Mouse (Mus musculus) intestine, postnatal 0 days (tissue): ENCODE measurements around the gene Smndc1. TPM values are rescaled to one million over a fixed set of nuclear protein-coding genes. Genes with fewer than 3 reads are reported as not detected.

Source experiments
- ATAC-seq: fragments of 200-750 bp; cut with Nextera tagmentation; 2 replicates; pipeline ENCODE4 v1.8.0; 2017; ENCODE audit warnings: mild to moderate bottlenecking, moderate TSS enrichment, moderate library complexity
- H3K27ac ChIP-seq: fragments of 300-500 bp; sonication (generic); 2 replicates; pipeline ENCODE4 v1.5.1; 2014; ENCODE audit warnings: mild to moderate bottlenecking, low read depth, low read length, moderate library complexity
- H3K27me3 ChIP-seq: fragments of 300-500 bp; sonication (generic); replicated peaks from 2 replicates; pipeline ENCODE4 v1.6.1; 2014; ENCODE audit warnings: low read length, mixed read lengths; ENCODE audit not compliant: control insufficient read depth, insufficient read depth
- H3K36me3 ChIP-seq: fragments of 300-500 bp; sonication (generic); 2 replicates; pipeline ENCODE4 v1.6.1; 2014; ENCODE audit warnings: mild to moderate bottlenecking, moderate library complexity; ENCODE audit not compliant: control insufficient read depth, insufficient read depth
- H3K4me1 ChIP-seq: fragments of 300-500 bp; sonication (generic); replicated peaks from 2 replicates; pipeline ENCODE4 v1.6.1; 2014; ENCODE audit warnings: antibody characterized with exemption, low read length, mixed read lengths; ENCODE audit not compliant: control insufficient read depth, insufficient read depth
- H3K4me2 ChIP-seq: fragments of 300-500 bp; sonication (generic); replicated peaks from 2 replicates; pipeline ENCODE4 v1.6.1; 2014; ENCODE audit warnings: low read depth, mild to moderate bottlenecking, moderate library complexity
- H3K4me3 ChIP-seq: fragments of 300-500 bp; sonication (generic); 2 replicates; pipeline ENCODE4 v1.5.1; 2014; ENCODE audit warnings: low read depth, low read length
- H3K9ac ChIP-seq: fragments of 300-500 bp; sonication (generic); 2 replicates; pipeline ENCODE4 v1.6.1; 2014; ENCODE audit warnings: mild to moderate bottlenecking, low read depth, low read length
- H3K9me3 ChIP-seq: fragments of 300-500 bp; sonication (generic); 2 replicates; pipeline ENCODE4 v1.6.1; 2016; ENCODE audit warnings: mixed run types; ENCODE audit not compliant: control insufficient read depth
- CTCF ChIP-seq: sonication (generic); IDR thresholded peaks from 2 replicates; pipeline ENCODE4 v1.5.1; 2016; ENCODE audit warnings: low read depth, mild to moderate bottlenecking, control low read depth, antibody characterized with exemption, moderate library complexity
- WGBS: fragments of 180-500 bp; shearing (Covaris S2); extraction: QIAGEN DNeasy Blood & Tissue Kit; methylation state at CpG from one replicate; pipeline ENCODE4 v1.1.7; 2014; 5-methylcytosine and 5-hydroxymethylcytosine counted together
- polyA plus RNA-seq: library from polyadenylated mRNA; unstranded; fragments of >200 nt; fragmentation: Nextera tagmentation; extraction: Ambion mirVana; gene quantifications from 2 replicates; pipeline ENCODE4 v1.2.1, GENCODE M21; 2015

Gene Smndc1
- polyA plus RNA-seq, 1 experiment from 2014 or later: 36.3 TPM

DNA sequence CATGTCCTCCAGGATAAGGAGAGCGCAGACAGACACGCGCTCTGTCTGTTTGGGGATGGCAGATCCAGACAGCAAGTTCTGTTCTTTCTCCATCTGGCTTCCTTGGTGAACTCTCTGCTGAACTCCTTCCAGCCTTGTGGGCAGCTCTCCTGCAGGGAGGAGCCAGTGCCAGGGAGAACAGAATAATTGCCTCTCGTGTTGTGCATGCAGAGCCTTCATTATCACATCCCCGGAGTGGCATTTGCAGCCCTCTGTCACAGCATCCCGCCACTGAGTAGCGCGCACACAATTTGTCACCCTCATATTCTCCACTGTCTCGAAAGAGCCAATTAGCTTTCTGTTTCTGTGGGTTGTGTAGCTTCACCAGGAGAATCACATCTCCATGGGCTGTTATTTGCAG, 40.0 kb upstream of the Smndc1 start:
- H3K36me3 ChIP-seq: no peaks in the 10 kb centered on the region; the same call in 1 of the 2 replicates
- 0 out of 2 replicates have a peak, but pooled peaks cover 5% of the 10 kb centered on the region for H3K4me1 ChIP-seq
- no peak for TF ChIP-seq CTCF
- no peak for ATAC-seq
- no peaks in the 10 kb centered on the region for H3K27me3 ChIP-seq
- WGBS: 69% methylated on average over 9 of the region's 9 CpGs
- H3K4me3 ChIP-seq: no peak overlapping the region
- H3K9ac ChIP-seq: no peak overlapping the region
- no peaks in the 10 kb centered on the region for H3K9me3 ChIP-seq
- no peak overlapping the region for H3K27ac ChIP-seq
- H3K4me2 ChIP-seq: no peak overlapping the region

DNA sequence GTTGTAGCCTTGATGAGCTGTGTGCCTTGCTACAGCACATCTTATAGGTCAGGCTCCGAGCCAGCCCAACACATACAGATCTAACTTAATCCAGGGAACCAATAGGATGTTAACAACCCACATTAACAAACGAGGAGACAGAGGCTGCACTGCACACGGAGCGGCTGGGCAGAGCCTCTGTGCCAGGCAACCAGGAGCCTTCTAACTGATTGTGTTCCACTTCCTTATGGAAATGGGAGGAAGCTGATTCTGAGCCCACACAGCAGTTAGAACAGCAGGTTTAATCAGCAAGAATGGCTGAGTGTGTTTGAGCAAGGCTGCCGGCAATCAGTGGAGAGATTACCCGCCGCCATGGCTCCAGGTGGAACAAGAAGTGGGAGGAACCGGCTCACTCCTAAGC, 37.4 kb upstream of the Smndc1 start:
- no peaks in the 10 kb centered on the region for H3K9me3 ChIP-seq
- WGBS: 31% methylated on average over 8 of the region's 8 CpGs
- peak; percentile 23; the same call in 1 of the 2 replicates for ATAC-seq
- TF ChIP-seq CTCF: no peak
- no peak overlapping the region; the same call in 1 of the 2 replicates for H3K27ac ChIP-seq
- no peaks in the 10 kb centered on the region for H3K27me3 ChIP-seq
- H3K4me3 ChIP-seq: no peak overlapping the region
- 0 out of 2 replicates have a peak, but pooled peaks cover 5% of the 10 kb centered on the region for H3K4me1 ChIP-seq
- no peak overlapping the region; the same call in 1 of the 2 replicates for H3K4me2 ChIP-seq
- H3K36me3 ChIP-seq: no peaks in the 10 kb centered on the region
- no peak overlapping the region for H3K9ac ChIP-seq

DNA sequence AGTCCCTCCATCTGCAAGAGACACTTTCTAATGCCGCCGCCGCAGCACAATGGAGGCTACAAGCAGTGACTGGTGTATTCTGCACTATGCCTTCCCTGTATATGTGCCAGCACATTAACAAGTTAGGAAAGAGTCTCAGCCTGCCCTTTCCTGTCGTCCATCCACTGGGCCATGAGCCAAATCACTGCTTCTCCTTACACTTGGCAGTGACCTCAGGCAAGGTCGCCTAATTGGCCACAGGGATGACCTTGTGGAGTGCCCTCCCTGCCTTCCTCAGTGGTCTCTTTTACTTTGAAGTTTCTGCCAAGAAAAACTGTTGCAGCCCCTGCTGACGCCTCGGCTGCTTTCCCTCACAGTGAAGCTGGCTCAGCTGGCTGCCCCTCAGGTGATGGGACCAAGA, 37.0 kb upstream of the Smndc1 start:
- Histone ChIP-seq H3K9ac (no peak overlapping the region), H3K4me3 (no peak overlapping the region), H3K4me2 (no peak overlapping the region; the same call in 1 of the 2 replicates), H3K27me3 (no peaks in the 10 kb centered on the region), H3K27ac (no peak overlapping the region), H3K9me3 (no peaks in the 10 kb centered on the region), H3K36me3 (no peaks in the 10 kb centered on the region), H3K4me1 (peaks cover 5% of the 10 kb centered on the region; the same call in 1 of the 2 replicates)
- no peak for ATAC-seq
- no peak for TF ChIP-seq CTCF
- WGBS: 60% methylated on average over 7 of the region's 7 CpGs

DNA sequence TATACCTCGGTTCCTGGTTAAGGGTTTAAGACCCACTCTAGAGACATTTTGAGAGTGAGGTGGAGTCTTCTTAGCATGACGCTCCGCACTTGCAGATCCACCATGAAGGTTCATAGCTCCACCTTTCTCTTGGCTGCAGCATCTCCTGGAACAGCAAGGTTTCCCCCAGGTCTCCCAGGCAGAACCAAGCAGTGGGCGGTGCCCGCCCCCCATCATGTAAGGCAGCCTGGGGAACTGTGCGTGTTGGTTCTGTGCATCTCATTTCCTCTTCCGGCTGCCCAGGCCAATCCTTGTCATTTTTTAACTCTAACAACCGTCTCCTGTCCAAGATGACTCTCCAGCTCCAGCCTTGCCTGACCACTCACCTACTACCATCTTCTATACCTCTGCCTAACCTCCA, 35.4 kb upstream of the Smndc1 start:
- WGBS: 86% methylated on average over 8 of the region's 8 CpGs

DNA sequence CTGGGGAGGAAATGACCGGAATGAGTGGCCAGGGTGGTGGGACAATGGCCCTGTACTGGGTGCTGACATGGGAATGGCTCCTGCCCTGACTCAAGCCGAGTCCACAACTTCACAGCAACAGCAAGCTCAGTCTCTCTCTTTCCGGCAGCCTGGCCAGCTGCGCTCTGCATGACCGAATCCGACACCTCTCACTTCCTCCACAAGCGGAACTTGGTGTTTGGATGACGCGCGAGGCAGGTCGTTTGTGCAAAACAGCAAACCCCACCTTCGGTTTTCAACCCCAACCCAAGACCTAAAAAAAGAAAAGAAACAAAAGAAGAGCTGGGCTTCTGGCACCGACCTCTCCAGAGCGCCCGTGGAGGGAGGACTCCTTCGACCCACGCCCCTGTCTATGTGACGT, 34.3 kb upstream of the Smndc1 start:
- peak overlapping the region; percentile 17; the same call in 1 of the 2 replicates for H3K4me2 ChIP-seq
- TF ChIP-seq CTCF: no peak
- H3K9ac ChIP-seq: no peak overlapping the region; the same call in 1 of the 2 replicates
- no peak for ATAC-seq
- no peaks in the 10 kb centered on the region for H3K27me3 ChIP-seq
- H3K4me1 ChIP-seq: peaks cover 13% of the 10 kb centered on the region; the same call in 1 of the 2 replicates
- no peaks in the 10 kb centered on the region for H3K36me3 ChIP-seq
- H3K27ac ChIP-seq: no peak overlapping the region; the same call in 1 of the 2 replicates
- WGBS: 54% methylated on average over 18 of the region's 18 CpGs
- H3K4me3 ChIP-seq: no peak overlapping the region
- no peaks in the 10 kb centered on the region for H3K9me3 ChIP-seq

More for the DNA sequence above, 35.4 kb upstream of the Smndc1 start:
- no peak overlapping the region for H3K4me3 ChIP-seq
- peaks cover 11% of the 10 kb centered on the region; the same call in 1 of the 2 replicates for H3K4me1 ChIP-seq
- H3K4me2 ChIP-seq: no peak overlapping the region
- no peaks in the 10 kb centered on the region for H3K9me3 ChIP-seq
- H3K9ac ChIP-seq: no peak overlapping the region
- ATAC-seq: no peak
- H3K27me3 ChIP-seq: no peaks in the 10 kb centered on the region
- TF ChIP-seq CTCF: no peak
- no peaks in the 10 kb centered on the region for H3K36me3 ChIP-seq
- H3K27ac ChIP-seq: no peak overlapping the region

DNA sequence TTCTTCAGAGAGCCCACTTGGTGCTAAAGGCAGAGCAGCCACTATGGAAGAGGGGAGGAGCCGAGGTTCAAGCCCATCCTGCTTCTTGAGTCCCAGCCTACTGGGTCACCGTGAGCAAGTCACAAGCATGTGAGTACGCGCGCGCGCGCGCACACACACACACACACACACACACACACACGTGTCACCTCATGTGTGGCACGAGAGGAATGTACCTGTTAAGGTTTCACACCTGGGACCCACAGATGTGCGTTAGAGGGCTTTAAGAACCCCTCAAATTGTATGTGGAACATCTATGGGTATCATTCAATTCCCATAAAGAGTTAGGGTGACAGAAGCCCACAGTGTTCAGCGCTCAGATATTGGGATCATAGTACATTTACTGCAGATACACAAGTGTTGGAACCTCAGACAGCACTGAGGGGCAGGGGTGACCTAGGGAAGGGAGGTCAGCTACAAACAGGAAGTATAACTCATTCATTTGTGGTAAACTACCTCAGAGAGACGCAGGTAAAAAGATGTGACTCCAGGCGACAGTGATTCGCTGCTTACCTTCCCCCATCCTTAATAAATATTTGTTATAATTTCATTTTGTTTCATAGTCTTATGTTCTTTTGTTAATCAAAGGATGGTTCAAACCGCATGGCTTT, 33.6 kb upstream of the Smndc1 start:
- Histone ChIP-seq H3K27me3 (no peaks in the 10 kb centered on the region), H3K9ac (no peak overlapping the region; the same call in 1 of the 2 replicates), H3K27ac (no peak overlapping the region), H3K4me3 (no peak overlapping the region), H3K9me3 (no peaks in the 10 kb centered on the region), H3K36me3 (no peaks in the 10 kb centered on the region), H3K4me1 (peaks cover 13% of the 10 kb centered on the region; the same call in 1 of the 2 replicates), H3K4me2 (peak overlapping the region; percentile 48)
- 60% methylated on average over 17 of the region's 17 CpGs for WGBS
- TF ChIP-seq CTCF: no peak
- no peak for ATAC-seq
